Mouse (Mus musculus) embryonic facial prominence, embryonic 13.5 days (tissue): ENCODE data around the gene Gramd4. TPM values are rescaled to one million over a fixed set of nuclear protein-coding genes. Genes with fewer than 3 reads are reported as not detected.
"Not testable (repeated sequence)": the region's sequence is repeated elsewhere in the genome, so short reads cannot be mapped to it uniquely, and the experiment has no call there.

ENCODE experiments used
- ATAC-seq: fragments of 200-750 bp; cut with Nextera tagmentation; 2 replicates; pipeline ENCODE4 v1.8.0; 2017; ENCODE audit warnings: low read depth; ENCODE audit not compliant: insufficient number of reproducible peaks, insufficient read depth, low FRiP score, low TSS enrichment
- H3K27ac ChIP-seq: fragments of 300-500 bp; sonication (generic); 2 replicates; pipeline ENCODE4 v1.5.1; 2015; ENCODE audit warnings: moderate library complexity, mild to moderate bottlenecking, inconsistent platforms
- H3K27me3 ChIP-seq: fragments of 300-500 bp; sonication (generic); 2 replicates; pipeline ENCODE4 v1.6.1; 2015; ENCODE audit warnings: mild to moderate bottlenecking, inconsistent platforms
- H3K36me3 ChIP-seq: fragments of 300-500 bp; sonication (generic); 2 replicates; pipeline ENCODE4 v1.6.1; 2015; ENCODE audit warnings: mild to moderate bottlenecking, inconsistent platforms
- H3K4me1 ChIP-seq: fragments of 300-500 bp; sonication (generic); 2 replicates; pipeline ENCODE4 v1.6.1; 2015; ENCODE audit warnings: inconsistent platforms
- H3K4me2 ChIP-seq: fragments of 300-500 bp; sonication (generic); 2 replicates; pipeline ENCODE4 v1.6.1; 2015; ENCODE audit warnings: moderate library complexity, mild to moderate bottlenecking, inconsistent platforms
- H3K4me3 ChIP-seq: fragments of 300-500 bp; sonication (generic); 2 replicates; pipeline ENCODE4 v1.5.1; 2015; ENCODE audit warnings: mild to moderate bottlenecking, inconsistent platforms
- H3K9ac ChIP-seq: fragments of 300-500 bp; sonication (generic); 2 replicates; pipeline ENCODE4 v1.6.1; 2015; ENCODE audit warnings: mild to moderate bottlenecking, inconsistent platforms
- H3K9me3 ChIP-seq: fragments of 300-500 bp; sonication (generic); 2 replicates; pipeline ENCODE4 v1.6.1; 2016; ENCODE audit warnings: inconsistent platforms
- WGBS: fragments of 180-500 bp; shearing (Covaris S2); methylation state at CpG from one replicate; pipeline ENCODE4 v1.1.7; 2015; ENCODE audit warnings: mixed read lengths; 5-methylcytosine and 5-hydroxymethylcytosine counted together
- polyA plus RNA-seq: library from polyadenylated mRNA; unstranded; fragments of >200 nt; fragmentation: Nextera tagmentation; extraction: Ambion mirVana; gene quantifications from 2 replicates; pipeline ENCODE4 v1.2.1, GENCODE M21; 2015

The Gramd4 gene
- polyA plus RNA-seq, 1 experiment from 2014 or later, result 14.6 TPM

DNA sequence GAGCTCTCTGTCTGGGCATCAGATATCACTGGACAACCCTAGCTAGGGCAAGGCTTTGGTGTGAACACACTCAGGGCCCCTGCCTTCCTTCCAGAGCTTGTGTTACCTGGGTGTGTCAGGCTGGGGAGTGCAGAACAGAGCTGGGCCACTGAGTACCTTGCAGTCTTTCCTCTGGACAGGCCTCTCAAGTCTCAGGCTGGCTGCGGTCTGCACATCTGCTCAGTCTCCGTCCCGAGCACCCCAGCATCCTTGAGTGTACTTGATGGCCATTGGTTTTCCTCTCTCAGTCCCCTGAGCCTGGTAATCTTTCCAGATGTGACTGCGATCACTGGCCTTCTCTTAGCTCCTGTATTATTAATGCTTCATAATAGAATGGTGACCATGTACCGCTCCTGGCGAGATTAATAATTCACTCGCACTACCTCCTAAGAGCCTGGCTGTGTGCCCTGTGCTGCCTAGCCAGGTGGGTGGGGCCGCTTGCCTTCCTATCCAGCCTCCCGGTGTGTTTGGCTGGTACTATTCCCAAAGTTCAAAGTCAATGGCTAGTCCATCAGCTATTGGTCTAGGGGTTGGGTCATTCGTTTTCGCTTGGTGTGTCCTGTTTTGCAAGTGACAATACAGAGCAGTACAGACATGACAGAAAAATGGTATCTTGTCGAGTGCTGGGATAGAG lies 34.6 kb downstream of the Gramd4 start:
- WGBS, result 92% methylated on average over 12 of the region's 12 CpGs
- peaks cover 22% of the 10 kb centered on the region for H3K36me3 ChIP-seq
- H3K27ac ChIP-seq, result no peak overlapping the region
- H3K4me3 ChIP-seq, result no peak overlapping the region
- no peaks in the 10 kb centered on the region for H3K9me3 ChIP-seq
- no peak overlapping the region for H3K4me2 ChIP-seq
- ATAC-seq, result no peak
- H3K27me3 ChIP-seq, result no peaks in the 10 kb centered on the region
- no peak overlapping the region for H3K9ac ChIP-seq
- peaks cover 28% of the 10 kb centered on the region for H3K4me1 ChIP-seq

DNA sequence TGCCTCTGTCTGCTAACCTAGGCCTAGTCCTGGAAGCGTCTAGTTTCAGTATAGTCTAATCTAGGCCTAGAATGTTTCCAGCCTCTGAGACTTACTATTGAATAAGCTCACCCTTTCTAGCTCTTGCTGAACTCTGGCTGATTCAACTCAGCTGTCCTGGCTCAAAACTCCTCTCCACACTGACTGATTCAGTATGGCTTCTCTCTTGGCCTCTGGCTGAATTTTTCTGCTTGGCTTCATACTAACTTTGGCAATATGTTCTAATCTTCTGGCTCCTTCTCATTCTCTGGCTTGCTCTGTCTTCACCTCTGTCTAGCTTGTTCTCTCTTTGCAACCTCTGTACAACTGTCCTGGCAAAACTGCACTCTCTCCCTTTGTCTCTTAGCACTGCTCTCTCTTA lies 35.7 kb downstream of the Gramd4 start:
- 96% methylated on average over 1 of the region's 1 CpGs for WGBS
- Histone ChIP-seq H3K4me3 (no peak overlapping the region), H3K4me2 (no peak overlapping the region), H3K9ac (no peak overlapping the region), H3K4me1 (peaks cover 18% of the 10 kb centered on the region), H3K36me3 (peaks cover 22% of the 10 kb centered on the region), H3K9me3 (no peaks in the 10 kb centered on the region), H3K27ac (no peak overlapping the region), H3K27me3 (no peaks in the 10 kb centered on the region)
- ATAC-seq, result no peak

DNA sequence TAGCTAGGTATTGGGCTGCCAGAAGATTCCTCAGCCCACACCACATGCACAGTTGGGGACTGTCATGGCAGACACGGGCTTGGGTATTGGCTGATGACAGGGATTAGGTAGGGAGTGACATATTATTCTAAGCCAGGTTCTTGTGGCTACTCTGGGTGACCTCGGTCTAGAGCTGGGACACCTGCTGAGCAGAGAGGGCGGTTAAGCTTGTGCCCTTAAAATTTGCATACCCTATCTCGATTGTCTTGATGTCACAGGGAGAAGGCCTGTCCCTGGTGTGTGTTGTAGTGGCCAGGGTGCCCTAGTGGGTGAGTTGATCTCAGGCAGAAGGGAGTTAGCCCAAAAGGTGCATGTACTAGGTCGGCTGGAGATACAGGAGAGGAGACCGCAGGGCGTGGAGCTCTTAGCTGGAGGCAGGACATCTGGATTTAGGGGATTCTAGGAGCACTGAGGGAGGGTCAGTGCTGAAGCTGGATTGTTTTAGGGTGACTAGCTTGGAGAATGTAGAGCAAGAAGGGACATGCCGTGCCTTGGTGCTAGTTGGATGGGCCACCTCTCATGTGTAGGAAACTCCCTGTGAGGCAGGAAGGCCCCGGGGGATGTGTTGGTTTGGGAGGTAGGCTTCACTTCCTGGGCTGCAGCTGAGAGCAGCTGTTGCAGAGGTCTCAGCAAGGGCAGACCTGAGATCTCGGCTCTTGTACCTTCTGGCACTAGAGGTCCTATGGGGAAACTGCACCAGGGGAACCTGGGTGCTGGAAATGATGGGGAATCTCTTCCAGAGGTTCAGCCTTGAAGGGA lies 37.0 kb downstream of the Gramd4 start:
- no peak overlapping the region for H3K4me3 ChIP-seq
- peaks cover 10% of the 10 kb centered on the region; the same call in 1 of the 2 replicates for H3K4me1 ChIP-seq
- H3K27ac ChIP-seq, result no peak overlapping the region
- no peaks in the 10 kb centered on the region for H3K27me3 ChIP-seq
- H3K36me3 ChIP-seq, result peaks cover 22% of the 10 kb centered on the region
- 78% methylated on average over 10 of the region's 10 CpGs for WGBS
- no peak for ATAC-seq
- H3K4me2 ChIP-seq, result no peak overlapping the region
- no peaks in the 10 kb centered on the region for H3K9me3 ChIP-seq
- H3K9ac ChIP-seq, result no peak overlapping the region

DNA sequence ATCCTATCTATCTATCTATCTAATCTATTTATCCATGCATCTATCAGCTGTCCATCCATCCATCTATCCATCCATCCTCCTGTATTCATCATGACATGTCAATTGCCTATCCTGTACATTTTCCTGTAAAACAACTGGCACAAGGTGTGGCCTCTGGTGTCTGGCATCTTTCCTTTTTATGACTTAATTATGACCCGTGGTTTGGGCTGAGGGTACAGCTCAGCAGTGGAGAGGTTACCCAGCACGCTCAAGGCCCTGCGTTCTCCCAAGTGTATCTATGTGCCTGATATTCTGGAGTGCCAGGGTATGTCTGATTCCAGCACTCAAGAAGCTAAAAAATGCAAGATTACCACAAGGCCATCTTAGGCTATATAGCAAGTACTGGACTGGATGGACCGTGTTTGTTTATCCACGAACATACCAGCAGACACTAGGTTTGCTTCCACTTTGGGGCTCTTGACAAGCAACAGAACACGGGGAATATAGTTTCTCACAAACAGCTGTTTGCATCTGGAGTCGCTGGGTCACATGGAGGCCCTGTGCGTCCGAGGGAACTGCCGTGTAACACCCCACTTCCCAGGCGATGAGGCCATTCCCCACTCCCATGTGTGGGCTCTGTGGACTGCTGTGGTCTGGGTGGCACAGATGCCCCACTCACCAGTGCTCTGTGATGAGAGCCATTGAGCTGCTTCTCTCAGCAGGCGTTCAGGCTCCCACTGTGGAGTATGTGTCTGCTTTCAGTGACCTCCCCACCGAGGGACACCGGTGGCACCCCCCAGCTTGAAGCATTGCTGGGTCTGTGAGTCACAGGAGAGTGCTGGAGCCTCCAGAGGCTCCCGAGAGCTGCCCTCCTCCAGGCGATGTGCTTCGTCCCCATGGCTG lies 38.5 kb downstream of the Gramd4 start:
- no peaks in the 10 kb centered on the region for H3K4me1 ChIP-seq
- H3K27ac ChIP-seq, result no peak overlapping the region
- no peak for ATAC-seq
- no peaks in the 10 kb centered on the region for H3K9me3 ChIP-seq
- H3K4me2 ChIP-seq, result no peak overlapping the region
- H3K27me3 ChIP-seq, result no peaks in the 10 kb centered on the region
- no peak overlapping the region for H3K9ac ChIP-seq
- H3K4me3 ChIP-seq, result no peak overlapping the region
- peaks cover 31% of the 10 kb centered on the region for H3K36me3 ChIP-seq
- 86% methylated on average over 17 of the region's 17 CpGs for WGBS

DNA sequence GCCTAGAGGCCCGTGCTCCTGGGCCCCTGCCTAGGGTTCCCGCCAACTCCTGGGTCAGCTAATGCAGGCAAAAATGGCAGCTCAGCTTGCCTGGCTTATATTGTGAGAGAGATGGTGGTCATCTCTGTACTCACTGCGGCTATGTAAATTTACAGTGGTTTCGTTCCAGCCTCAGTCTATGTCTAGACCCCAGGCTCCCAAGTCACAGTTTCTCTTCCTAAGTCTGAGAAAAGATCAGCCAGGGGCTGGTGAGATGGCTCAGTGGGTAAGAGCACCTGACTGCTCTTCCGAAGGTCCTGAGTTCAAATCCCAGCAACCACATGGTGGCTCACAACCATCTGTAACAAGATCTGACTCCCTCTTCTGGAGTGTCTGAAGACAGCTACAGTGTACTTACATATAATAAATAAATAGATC lies 39.1 kb downstream of the Gramd4 start:
- not testable (repeated sequence) for H3K9ac ChIP-seq, H3K9me3 ChIP-seq, H3K4me3 ChIP-seq, H3K4me2 ChIP-seq, H3K27me3 ChIP-seq, H3K4me1 ChIP-seq, H3K27ac ChIP-seq, ATAC-seq
- WGBS, result 90% methylated on average over 5 of the region's 5 CpGs
- peaks cover 34% of the 10 kb centered on the region for H3K36me3 ChIP-seq

DNA sequence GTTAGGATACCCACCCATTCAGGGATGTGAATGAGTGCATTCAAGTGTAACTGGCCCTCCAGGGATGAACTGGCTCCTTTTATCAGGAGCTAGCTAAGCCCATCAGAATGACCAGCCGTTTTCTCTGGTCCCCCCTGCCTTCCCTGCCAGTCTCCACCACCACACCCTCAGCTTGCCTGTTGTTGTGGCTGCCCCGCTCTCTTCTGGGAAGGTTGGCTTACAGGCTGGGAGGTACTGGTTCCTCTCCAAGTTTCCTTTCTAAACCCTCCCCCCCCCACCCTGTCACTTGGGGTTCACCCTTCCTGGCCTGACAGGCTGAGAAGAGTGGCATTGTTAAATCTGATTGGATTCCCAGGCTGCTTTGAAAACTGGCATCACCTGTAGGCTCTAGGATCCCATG lies 40.4 kb downstream of the Gramd4 start:
- 59% methylated on average over 2 of the region's 2 CpGs for WGBS

DNA sequence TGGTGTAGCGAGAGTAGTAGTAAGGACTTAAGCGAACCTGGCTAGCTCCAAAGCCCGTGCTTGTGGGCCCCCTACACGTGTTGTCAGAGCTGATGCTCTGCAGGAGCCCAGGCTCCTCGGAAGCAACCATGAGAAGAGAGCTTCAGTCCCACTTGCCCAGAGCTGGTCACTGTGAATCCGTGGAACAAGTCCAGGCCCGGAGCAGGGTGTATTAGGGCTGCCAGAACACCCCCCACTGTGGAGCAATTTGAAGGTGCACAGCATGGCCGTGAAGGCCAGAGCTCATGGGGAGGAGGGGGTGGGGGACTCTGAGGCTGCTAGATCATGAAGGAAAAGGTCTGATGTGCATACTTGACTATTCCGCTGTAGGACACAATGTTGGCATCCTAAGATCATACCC lies 44.1 kb downstream of the Gramd4 start:
- Histone ChIP-seq H3K36me3 (peaks cover 29% of the 10 kb centered on the region), H3K27me3 (no peaks in the 10 kb centered on the region), H3K4me1 (peaks cover 4% of the 10 kb centered on the region; the same call in 1 of the 2 replicates), H3K9me3 (no peaks in the 10 kb centered on the region), H3K4me3 (no peak overlapping the region), H3K9ac (no peak overlapping the region), H3K4me2 (no peak overlapping the region), H3K27ac (no peak overlapping the region)
- 85% methylated on average over 9 of the region's 9 CpGs for WGBS
- no peak for ATAC-seq

More for the DNA sequence above, 40.4 kb downstream of the Gramd4 start:
- no peak overlapping the region for H3K9ac ChIP-seq
- no peak overlapping the region for H3K4me2 ChIP-seq
- H3K9me3 ChIP-seq, result no peaks in the 10 kb centered on the region
- no peaks in the 10 kb centered on the region for H3K27me3 ChIP-seq
- no peak for ATAC-seq
- peaks cover 32% of the 10 kb centered on the region for H3K36me3 ChIP-seq
- H3K4me3 ChIP-seq, result no peak overlapping the region
- no peaks in the 10 kb centered on the region for H3K4me1 ChIP-seq
- H3K27ac ChIP-seq, result no peak overlapping the region

DNA sequence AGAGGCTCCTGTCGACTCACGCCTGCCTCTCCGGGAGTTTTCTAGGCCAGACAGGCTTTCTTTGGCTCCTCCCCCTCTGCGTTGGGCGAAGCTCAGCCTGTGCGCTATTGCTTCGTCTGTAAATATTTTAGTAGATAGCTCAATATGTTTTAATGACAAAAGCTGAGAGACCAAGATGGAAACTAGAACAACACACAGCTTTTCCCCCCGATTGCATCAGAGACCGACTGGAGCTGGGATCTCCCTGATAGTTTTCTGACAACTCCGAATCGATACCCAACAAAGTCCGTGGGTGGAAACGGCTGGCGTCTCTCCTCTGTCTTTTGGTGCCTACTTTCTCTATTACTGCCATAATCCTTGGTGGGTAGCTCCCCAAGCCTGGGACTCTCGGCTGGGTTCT lies 44.8 kb downstream of the Gramd4 start:
- Histone ChIP-seq H3K4me2 (no peak overlapping the region), H3K9me3 (no peaks in the 10 kb centered on the region), H3K4me3 (no peak overlapping the region), H3K9ac (no peak overlapping the region), H3K36me3 (peaks cover 29% of the 10 kb centered on the region), H3K27me3 (no peaks in the 10 kb centered on the region), H3K4me1 (peaks cover 4% of the 10 kb centered on the region; the same call in 1 of the 2 replicates), H3K27ac (no peak overlapping the region)
- 83% methylated on average over 15 of the region's 15 CpGs for WGBS
- no peak for ATAC-seq

DNA sequence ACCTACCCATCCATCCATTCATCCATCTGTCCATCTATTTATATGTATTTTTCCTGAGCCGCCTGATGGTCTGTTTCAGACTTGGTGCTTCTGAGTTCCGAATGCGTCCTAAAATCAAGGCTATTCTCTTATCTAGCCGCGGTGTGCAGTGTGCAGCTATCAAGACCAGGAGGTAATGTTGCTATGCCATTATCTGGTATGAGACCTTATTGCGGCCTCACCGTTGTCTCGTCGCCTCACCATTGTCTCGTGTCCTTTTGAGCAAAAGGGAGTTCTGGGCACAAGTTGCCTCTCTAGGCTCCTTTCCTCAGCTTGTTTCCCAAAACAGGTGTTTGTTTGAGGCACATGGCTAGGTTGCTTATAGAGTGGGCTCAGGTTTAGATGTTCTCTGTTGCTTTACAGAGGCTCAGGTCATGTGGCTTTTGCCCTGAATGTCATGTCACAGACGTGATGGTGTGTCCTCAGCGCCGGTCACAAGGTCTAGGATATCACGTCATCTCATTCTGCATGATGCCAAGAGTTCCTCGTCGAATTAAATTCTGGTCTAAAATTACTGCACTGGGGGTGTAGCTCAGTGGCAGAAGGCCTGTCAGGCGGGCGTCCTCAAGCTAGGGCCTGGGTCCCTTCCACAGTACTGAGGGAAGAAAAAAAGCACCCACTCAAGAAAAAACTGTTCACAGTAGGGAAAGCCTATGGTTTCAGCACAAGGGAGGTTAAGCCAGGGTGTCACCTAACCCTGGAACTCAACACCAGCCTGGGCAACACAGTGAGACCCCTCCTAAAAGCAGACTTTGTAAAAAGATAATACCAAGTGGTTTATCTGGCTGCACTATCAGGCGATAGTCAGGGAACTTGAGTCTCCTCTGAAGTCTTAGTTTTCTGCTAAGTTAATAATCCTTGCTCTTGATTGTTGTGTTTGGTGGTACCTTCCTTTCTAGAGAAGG lies 47.2 kb downstream of the Gramd4 start:
- no peaks in the 10 kb centered on the region for H3K27me3 ChIP-seq
- no peak for ATAC-seq
- WGBS, result 92% methylated on average over 19 of the region's 19 CpGs
- peaks cover 5% of the 10 kb centered on the region for H3K4me1 ChIP-seq
- no peak overlapping the region for H3K4me2 ChIP-seq
- H3K4me3 ChIP-seq, result no peak overlapping the region
- H3K36me3 ChIP-seq, result peaks cover 29% of the 10 kb centered on the region
- H3K9ac ChIP-seq, result no peak overlapping the region
- no peaks in the 10 kb centered on the region for H3K9me3 ChIP-seq
- no peak overlapping the region for H3K27ac ChIP-seq

DNA sequence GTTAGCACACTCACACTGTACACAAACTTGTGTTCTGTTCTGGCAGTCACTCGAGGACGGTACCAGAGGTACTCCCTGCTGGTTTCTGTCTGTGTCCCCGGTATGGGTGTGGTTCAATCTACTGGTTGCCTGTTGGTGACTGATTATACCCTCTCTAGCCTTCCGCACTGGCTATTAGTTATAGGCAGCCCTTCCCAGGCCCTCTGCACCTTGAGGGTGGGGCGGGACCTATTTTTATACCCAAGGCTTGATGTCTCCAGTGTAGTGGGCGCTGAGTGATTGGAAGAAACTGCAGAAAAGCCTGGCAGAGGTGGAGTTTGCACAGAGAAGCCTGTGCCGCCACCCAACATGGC lies 47.8 kb downstream of the Gramd4 start:
- Histone ChIP-seq H3K4me2 (no peak overlapping the region), H3K4me3 (no peak overlapping the region), H3K4me1 (peaks cover 12% of the 10 kb centered on the region), H3K36me3 (peaks cover 27% of the 10 kb centered on the region), H3K9ac (no peak overlapping the region), H3K27me3 (no peaks in the 10 kb centered on the region), H3K9me3 (no peaks in the 10 kb centered on the region), H3K27ac (no peak overlapping the region)
- WGBS, result 91% methylated on average over 7 of the region's 7 CpGs
- no peak for ATAC-seq

DNA sequence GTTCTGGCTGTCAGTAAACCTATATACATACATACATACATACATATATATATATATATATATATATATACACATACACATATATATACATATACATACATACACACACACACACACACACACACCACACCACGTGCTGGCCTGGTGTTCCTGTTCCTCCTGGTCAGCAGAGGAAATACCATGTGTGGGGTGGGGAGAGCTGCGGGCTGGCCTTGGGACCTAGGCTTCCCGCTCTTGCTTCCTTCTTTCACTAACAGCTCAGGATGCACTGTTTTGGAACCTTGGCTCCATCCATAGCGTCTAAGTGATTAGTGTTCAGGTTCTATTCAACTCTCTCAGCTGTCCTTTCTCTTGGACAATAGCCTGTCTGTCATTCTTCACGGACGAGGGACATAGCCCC lies 48.3 kb downstream of the Gramd4 start:
- H3K9me3 ChIP-seq, result no peaks in the 10 kb centered on the region
- H3K9ac ChIP-seq, result no peak overlapping the region
- peaks cover 23% of the 10 kb centered on the region for H3K36me3 ChIP-seq
- no peak overlapping the region for H3K4me2 ChIP-seq
- H3K4me3 ChIP-seq, result no peak overlapping the region
- H3K27ac ChIP-seq, result no peak overlapping the region
- WGBS, result 78% methylated on average over 6 of the region's 6 CpGs
- H3K4me1 ChIP-seq, result peaks cover 15% of the 10 kb centered on the region
- no peaks in the 10 kb centered on the region for H3K27me3 ChIP-seq
- no peak for ATAC-seq
